Mouse (Mus musculus) mature B cell (primary cell): ENCODE data around the gene Trp53.
"Not testable (repeated sequence)": the region's sequence is repeated elsewhere in the genome, so short reads cannot be mapped to it uniquely, and the experiment has no call there.

Source experiments
- in situ Hi-C: fragments of 300-500 bp; cut with MboI; formaldehyde crosslinking; loops from 2 replicates; pipeline ENCODE4 v1.14.3; 2019

Gene Trp53

DNA sequence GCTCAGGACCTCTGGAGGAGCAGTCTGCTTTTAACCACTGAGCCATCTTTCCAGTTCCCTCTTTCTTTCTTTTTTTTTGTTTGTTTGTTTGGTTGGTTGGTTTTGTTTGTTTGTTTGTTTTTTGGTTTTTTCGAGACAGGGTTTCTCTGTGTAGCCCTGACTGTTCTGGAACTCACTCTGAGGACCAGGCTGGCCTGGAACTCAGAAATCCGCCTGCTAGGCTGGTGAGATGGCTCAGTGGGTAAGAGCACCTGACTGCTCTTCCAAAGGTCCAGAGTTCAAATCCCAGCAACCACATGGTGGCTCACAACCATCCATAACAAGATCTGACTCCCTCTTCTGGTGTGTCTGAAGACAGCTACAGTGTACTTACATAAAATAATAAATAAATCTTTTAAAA lies 44.2 kb downstream of the Trp53 start:
- in situ Hi-C loops: not testable (repeated sequence)

DNA sequence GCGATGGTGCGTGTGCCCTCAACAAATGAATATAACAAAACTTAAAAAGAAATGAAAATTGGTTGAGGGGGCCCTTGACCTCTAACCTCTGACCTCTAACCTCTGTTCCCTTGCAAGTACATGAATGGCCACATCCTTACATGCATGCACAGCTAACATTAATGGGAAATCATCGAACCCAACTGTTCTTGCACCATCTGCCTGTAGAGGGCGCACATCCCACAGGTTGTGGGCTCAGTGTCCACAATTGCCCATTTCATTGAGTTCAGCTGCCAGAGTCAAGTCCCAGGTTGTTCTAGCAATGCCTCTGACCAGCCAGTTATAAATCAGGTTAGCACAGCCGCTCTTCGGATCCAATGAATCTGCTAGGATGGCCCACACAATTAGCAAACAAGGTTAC lies 48.1 kb downstream of the Trp53 start:
- in situ Hi-C loops: no loop called here

DNA sequence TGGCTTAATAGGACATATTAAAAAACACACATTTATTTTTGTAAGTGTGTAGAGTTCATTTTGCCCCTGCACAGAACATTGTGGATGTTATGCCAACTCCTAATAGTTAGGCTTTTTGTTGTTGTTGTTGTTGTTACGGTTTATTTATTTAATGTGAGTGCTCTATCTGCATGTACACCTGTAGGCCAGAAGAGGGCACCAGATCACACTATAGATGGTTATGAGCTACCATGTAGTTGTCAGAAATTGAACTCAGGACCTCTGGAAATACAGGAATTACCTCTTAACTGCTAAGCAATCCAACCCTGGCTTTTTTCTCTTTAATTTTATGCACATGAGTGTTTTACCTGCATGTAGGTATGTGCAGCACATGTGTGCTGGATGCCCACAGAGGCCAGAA lies 49.6 kb downstream of the Trp53 start:
- in situ Hi-C loops: no loop called here

DNA sequence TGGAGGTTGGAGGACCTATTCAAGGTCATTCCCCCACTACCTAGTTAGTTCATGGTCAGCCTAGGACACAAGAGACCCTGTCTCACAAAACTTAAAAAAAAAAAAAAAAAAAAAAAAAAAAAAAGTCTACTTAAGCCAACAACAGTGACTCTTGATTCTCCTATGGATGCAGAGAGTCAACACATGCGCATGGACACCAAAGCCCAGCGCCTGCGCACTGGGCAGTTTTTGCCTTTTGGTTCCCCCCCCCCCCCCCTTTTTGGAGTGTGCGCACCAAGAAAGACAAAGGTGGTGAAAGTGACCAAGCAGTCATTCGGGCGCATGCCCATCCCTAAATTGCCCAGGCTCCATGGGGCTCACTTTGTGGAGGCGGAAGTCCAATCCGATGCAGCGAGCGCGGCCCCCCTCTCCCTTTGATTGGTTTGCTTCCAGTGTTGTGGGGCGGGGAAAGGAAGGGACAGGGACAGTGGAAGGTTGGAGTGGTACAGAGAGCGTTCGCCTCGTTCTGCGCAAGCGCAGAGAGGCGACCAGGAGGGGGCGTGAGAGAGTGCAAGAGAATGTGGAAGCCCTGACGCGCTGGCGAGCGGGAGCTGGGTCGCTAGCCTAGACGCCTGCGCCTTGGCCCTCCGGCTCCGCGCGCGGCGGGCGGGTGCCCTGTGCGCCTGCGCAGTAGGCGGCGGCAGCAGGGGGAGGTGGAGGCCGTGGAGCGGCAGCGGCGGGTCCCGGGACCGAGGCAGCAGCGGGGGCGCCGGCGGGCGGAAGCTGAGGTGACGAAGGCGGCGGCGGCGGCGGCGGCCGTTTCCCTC lies 52.3 kb downstream of the Trp53 start, which contains the start of gene Fxr2:
TSS of gene Fxr2 (plus strand) at position 707 of the 806 bp plus-strand sequence.
- in situ Hi-C loops: no loop called here

GRCm38 (mm10) chr11:69633128-69633866 lies 53.1 kb downstream of the Trp53 start:
- in situ Hi-C loops: no loop called here

DNA sequence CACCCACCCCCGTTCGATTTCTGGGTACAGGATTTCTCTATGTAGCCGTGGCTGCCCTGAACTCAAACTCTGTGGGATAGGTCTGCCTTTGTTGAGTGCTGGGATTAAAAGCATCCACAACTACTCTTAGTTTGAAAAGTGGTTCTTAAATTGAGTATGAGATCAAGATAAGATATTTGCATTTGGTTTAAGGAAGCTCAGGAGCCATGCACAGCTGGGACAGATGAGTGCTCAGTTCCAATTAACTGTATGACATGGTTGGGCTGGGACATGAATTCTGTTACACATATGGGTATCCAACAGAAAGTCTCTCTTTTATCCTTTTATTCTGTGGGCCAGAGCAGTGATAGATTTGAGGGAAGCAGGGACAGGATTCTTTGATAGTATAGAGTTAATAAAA lies 55.3 kb downstream of the Trp53 start:
- in situ Hi-C loops: no loop called here
